Mouse (Mus musculus) megakaryocyte, embryonic 14.5 days (primary cell): ENCODE data around the gene Kmt2b. TPM values are rescaled to one million over a fixed set of nuclear protein-coding genes. Genes with fewer than 3 reads are reported as not detected.

Experiments used
- H3K27me3 ChIP-seq: replicated peaks from 2 replicates; pipeline ENCODE3; 2012; ENCODE audit warnings: inconsistent platforms
- H3K36me3 ChIP-seq: replicated peaks from 2 replicates; pipeline ENCODE3; 2012; ENCODE audit warnings: low read length, inconsistent platforms, mixed read lengths
- H3K4me1 ChIP-seq: 2 replicates; pipeline ENCODE4 v1.6.1; 2012; ENCODE audit warnings: inconsistent platforms
- H3K4me3 ChIP-seq: replicated peaks from 2 replicates; pipeline ENCODE3; 2012; ENCODE audit warnings: moderate library complexity, mild to moderate bottlenecking, inconsistent platforms
- H3K9me3 ChIP-seq: 2 replicates; pipeline ENCODE4 v1.6.1; 2012; ENCODE audit warnings: inconsistent platforms
- FLI1 ChIP-seq: IDR thresholded peaks from 2 replicates; pipeline ENCODE4 v1.6.1; 2012; ENCODE audit warnings: low read length, inconsistent platforms, mixed read lengths
- GATA1 ChIP-seq: IDR thresholded peaks from 3 replicates; pipeline ENCODE4 v1.6.1; 2012; ENCODE audit warnings: mixed read lengths, low read length, inconsistent platforms, borderline replicate concordance
- polyA plus RNA-seq: library from polyadenylated mRNA; stranded (reverse); fragments of >175 nt; gene quantifications from 2 replicates; pipeline ENCODE4 v1.2.3, GENCODE M21; 2012; ENCODE audit warnings: low replicate concordance; ENCODE audit not compliant: insufficient read depth

Gene Kmt2b
- polyA plus RNA-seq, 1 experiment: 20.0 TPM

DNA sequence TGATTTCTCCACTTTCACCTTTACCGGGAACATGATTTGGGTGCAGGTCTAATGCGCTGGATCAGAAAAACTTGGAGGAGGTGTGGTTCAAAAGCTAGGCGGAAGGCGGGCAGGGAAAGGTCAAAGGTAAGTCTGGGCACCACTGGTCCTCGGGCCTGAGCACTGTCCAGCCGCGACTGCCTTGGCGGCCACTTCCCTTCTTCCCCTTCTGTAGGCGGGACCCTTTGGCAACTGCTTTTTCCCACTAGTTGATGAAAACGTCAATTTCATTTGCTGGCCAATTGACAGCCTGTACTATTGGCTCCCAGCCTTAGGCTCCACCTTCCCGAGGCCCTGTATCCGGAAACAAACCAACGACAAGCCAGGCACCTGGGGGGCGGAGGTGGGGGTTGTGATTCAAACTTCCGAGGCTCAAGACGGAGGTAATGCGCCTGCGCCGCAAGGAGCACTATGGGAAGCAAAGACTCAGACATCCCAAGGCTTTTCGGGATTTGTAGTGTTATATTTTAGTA lies 29.0 kb downstream of the Kmt2b start, which contains the start of gene Lin37:
TSS of gene Lin37 (minus strand) at position 396 of the 512 bp plus-strand sequence.
- peak within 1 kb of the TSS; percentile 96 for H3K4me3 ChIP-seq
- no peak for TF ChIP-seq FLI1
- TF ChIP-seq GATA1: no peak
- H3K9me3 ChIP-seq: no peaks in the 10 kb centered on the region
- peaks cover 56% of the 10 kb centered on the region for H3K36me3 ChIP-seq
- H3K4me1 ChIP-seq: peaks cover 66% of the 10 kb centered on the region
- H3K27me3 ChIP-seq: no peaks in the 10 kb centered on the region

DNA sequence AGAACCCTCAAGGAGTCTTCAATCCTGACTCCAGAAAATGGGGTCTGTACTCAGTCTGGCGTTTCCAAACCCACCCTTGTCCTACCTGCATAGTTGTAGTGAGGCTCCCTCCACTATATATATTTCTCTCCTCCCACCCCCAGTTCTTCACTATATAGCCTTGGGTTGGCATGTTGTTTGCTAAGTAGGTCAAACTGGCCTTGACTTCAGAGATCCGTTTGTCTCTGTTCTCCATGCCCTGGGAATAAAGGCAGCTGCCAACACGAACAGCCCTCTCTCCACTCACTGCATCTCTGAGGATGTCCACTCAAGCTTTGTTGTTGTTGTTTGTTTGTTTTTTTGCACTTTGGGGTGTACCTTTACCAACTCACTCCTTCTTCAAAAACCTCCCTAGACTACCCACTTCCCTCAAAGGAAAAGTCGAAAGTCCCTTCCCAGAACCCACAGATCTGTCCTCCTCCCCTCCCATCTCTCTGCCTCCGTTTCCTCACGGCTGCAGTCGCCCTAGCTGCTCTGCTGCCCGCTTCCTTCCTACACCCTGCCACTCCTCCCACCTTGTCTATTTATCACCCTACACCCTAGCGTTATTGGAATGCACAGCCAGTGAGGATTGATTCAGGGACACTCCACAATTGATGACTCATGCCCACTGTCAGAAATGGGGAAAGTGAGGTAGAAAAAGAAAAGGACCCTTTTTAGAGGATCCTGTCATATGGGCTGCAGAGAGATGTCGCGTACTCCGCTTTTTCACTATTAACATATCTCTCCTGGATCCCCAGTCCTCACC lies 29.7 kb downstream of the Kmt2b start:
- H3K4me1 ChIP-seq: peaks cover 66% of the 10 kb centered on the region
- H3K27me3 ChIP-seq: no peaks in the 10 kb centered on the region
- TF ChIP-seq FLI1 (no peak), GATA1 (no peak)
- peak overlapping the region; percentile 96 for H3K4me3 ChIP-seq
- H3K9me3 ChIP-seq: no peaks in the 10 kb centered on the region
- H3K36me3 ChIP-seq: peaks cover 56% of the 10 kb centered on the region

DNA sequence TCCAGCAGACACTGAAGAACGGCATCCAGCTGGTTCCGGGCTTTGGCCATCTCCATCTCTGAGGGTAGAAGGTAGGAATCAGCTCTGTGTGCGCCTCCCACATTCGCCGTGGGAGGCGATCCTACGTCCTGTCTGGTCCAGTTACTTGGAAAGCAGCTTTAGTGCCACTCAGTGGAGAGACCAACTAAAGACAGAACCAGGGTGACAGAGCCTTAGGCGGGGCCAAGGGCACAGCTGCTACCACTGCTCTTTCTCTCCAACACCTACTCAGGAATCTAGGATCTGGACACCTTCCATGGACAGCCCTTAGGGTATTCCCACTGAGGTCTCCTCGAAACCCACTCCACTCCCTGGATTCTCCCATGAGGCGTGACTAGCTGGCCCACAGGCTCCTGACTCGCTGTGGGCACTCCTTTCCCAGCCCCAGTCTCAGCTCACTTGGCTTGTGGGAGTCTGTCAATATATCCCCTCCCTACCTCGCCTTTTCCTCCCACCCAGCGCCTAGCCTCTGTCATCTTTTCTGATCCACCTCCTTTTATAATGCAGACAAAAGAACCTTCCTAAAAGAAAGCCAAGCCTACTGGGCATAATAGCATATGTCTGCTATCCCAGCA lies 30.5 kb downstream of the Kmt2b start:
- H3K4me3 ChIP-seq: peak overlapping the region; percentile 96
- peaks cover 59% of the 10 kb centered on the region for H3K36me3 ChIP-seq
- peaks cover 70% of the 10 kb centered on the region for H3K4me1 ChIP-seq
- TF ChIP-seq GATA1: no peak
- TF ChIP-seq FLI1: no peak
- no peaks in the 10 kb centered on the region for H3K9me3 ChIP-seq
- H3K27me3 ChIP-seq: no peaks in the 10 kb centered on the region

DNA sequence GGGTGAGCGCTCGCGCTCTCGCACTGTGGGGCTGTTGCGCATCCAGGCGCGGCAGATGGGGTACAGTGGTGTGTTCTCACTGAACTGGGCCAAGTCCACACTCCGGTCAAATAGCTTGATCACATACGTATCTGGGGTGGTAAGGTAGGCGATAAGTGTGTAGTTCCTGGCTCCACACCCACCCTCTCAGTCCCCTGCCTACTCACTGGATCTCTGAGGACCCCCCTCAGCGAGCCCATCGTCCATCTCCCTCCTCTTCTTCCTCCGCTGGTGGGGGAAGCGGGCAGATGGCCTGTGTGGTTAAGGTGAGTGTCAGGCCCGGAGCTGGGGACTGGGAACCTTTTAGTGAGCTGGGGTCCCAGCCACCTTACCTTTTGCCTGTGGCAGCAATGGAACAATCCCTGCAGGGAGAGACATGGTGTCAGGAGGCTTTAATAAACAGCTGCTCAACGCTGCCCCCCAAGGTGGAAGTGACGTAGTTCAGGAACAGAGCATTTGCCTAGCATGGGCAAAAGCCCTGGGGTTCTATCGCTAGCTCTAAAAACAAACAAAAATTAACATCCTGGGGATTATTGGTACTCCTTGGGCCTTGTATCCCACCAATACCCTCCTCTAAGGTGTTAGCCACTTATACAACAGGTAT lies 31.5 kb downstream of the Kmt2b start:
- Histone ChIP-seq H3K36me3 (peaks cover 59% of the 10 kb centered on the region), H3K4me1 (peaks cover 75% of the 10 kb centered on the region)

DNA sequence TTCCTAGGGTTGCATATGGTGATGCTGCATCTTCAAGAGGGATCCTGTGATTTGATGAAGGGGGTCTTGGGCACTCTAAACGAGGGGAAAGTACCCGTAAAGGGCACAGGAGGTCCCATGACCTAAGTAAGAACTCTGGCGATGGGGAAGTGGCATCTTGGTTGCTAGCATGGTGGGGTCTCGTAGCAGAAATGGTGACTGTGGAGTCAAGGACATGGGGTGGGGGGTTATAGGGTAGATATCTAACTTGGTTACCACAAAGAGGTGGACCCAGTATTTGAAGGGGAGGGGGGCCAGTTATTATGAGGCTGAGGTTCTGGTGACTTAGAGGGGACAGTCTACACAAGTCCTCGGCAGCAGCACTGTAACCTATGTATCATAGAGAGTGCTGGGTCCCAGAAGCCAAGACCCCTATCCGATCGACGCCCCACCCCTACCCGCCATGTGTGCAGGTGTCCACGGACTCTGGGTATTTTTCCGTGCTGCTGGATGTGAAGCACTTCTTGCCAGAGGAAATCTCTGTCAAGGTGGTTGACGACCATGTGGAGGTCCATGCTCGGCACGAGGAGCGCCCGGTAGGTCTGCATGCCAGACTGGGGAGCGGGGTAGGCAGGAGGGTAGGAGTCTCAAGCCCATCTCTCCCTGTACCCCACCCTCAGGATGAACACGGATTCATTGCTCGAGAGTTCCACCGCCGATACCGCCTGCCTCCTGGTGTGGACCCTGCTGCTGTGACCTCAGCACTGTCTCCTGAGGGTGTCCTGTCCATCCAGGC lies 34.5 kb downstream of the Kmt2b start:
- Histone ChIP-seq H3K36me3 (peaks cover 57% of the 10 kb centered on the region), H3K9me3 (no peaks in the 10 kb centered on the region), H3K27me3 (no peaks in the 10 kb centered on the region), H3K4me1 (peaks cover 67% of the 10 kb centered on the region), H3K4me3 (peak overlapping the region; percentile 94)
- TF ChIP-seq FLI1 (no peak), GATA1 (no peak)

More for the DNA sequence above, 31.5 kb downstream of the Kmt2b start:
- Histone ChIP-seq H3K9me3 (no peaks in the 10 kb centered on the region), H3K27me3 (no peaks in the 10 kb centered on the region), H3K4me3 (no peak overlapping the region)
- TF ChIP-seq GATA1: no peak
- no peak for TF ChIP-seq FLI1

DNA sequence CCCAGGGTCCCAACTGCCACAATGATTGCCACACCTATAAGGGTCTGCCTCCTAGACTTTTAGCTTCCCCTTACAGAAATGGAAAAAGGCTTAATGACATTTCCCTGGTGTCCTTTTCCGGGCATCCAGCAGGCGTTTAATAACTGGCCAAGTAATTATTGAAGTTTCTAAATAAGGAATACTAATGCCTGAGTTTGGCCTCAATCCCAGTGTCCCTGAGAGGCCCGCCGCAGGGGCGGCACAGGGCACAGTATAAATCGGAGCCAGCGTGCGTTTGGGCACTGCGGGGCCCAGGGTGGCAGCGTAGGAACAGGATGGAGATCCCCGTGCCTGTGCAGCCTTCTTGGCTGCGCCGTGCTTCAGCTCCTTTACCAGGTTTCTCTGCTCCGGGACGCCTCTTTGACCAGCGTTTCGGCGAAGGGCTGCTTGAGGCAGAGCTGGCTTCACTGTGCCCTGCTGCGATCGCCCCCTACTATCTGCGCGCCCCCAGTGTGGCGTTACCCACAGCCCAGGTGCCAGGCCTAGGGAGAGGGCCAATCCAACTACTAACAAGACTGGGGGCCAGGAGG lies 35.4 kb downstream of the Kmt2b start:
- Histone ChIP-seq H3K27me3 (no peaks in the 10 kb centered on the region), H3K4me1 (peaks cover 58% of the 10 kb centered on the region), H3K36me3 (peaks cover 64% of the 10 kb centered on the region), H3K4me3 (peak overlapping the region; percentile 94), H3K9me3 (no peaks in the 10 kb centered on the region)
- TF ChIP-seq FLI1: no peak
- TF ChIP-seq GATA1: no peak

DNA sequence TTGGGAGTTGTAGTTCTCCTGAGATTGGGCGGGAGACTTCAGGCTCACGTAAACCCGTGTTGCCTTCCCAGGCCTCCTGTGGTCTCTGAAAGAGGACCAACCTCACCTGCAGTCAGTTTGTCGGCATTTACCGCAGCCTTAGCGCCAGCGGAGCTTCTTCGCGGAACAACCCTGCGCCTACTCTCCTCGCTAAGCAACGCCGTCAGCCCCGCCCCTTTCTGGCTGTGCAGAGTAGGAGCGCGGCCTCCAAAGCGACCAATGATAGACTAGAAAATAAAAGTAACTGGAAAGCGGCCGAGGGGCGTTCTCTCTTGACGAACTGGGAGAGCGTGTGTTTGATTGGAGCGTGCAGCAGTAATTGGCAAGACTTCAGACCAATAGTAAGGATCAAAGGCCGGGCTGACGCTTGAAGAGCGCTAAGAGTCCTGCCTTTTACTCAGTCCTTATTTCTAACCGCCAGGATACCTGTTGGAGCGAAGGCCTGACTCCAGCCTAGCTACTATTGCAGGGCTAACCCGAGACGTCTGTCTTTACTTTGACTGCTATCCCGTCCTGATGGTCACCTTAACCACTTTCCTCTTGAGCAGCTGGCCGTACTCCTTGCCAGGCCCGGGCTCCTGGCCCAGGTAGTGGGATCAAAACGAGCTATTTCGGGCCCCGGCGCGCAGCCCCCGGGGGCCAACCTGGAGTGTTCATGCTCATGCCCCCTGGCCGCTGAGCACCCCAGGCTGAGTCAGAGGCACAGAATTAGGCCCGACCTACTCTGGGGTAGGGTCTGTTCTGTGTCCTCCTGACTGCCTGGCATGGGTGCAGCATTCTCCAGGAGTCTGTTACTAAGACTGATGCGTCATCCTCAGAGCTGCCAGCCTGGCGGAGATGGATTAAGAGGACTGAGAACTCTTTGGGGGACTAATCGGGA lies 36.2 kb downstream of the Kmt2b start, which contains the start of the genes Hspb6 and Proser3:
TSS of gene Hspb6 (plus strand) at position 77 of the 919 bp plus-strand sequence.
TSS of gene Proser3 (minus strand) at position 198 of the 919 bp plus-strand sequence.
- Histone ChIP-seq H3K36me3 (peaks cover 63% of the 10 kb centered on the region), H3K27me3 (no peaks in the 10 kb centered on the region), H3K4me1 (peaks cover 51% of the 10 kb centered on the region), H3K4me3 (peak within 1 kb of the TSS; percentile 94), H3K9me3 (no peaks in the 10 kb centered on the region)
- TF ChIP-seq GATA1: no peak
- TF ChIP-seq FLI1: no peak

DNA sequence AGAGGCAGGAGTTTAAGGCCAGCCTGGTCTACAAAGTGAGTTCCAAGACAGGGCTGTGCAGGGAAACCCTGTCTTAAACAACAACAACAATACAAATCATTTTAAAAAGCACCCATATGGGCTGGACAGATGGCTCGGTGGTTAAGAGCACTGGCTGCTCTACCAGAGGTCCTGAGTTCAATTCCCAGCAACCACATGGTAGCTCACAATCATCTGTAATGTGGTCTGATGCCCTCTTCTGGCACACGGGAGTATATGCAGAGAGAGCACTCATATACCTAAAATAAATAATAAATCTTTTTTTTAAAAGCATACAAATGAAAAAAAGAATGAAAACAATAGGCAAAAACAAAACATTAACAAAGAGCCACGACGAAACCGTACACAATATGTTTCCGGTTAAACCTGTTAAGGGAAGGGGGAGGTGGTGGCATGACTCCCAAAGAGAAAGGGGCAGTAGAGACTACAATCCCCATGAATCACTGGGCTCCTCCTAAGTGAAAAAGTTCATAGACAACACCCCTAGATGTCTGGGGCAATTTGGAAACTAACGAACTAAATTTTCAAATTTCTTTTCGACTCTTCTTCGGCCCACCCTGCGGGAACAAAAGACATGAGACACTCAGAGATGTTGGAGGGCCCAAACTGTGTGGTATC lies 37.0 kb downstream of the Kmt2b start:
- Histone ChIP-seq H3K9me3 (no peaks in the 10 kb centered on the region), H3K27me3 (no peaks in the 10 kb centered on the region), H3K36me3 (peaks cover 60% of the 10 kb centered on the region), H3K4me1 (peaks cover 43% of the 10 kb centered on the region), H3K4me3 (peak overlapping the region; percentile 94)
- TF ChIP-seq FLI1 (no peak), GATA1 (no peak)
